Mouse (Mus musculus) right cerebral cortex, postnatal 10 days (tissue): ENCODE results near the gene Hspbp1.

Experiments used
- DNase-seq, 2 experiments: peaks; one replicate each; pipeline ENCODE4 v3.0.0; 2021; ENCODE audit warnings: low spot score in 2 of 2

Gene Hspbp1

GRCm38 (mm10) chr7:4668506-4668905, 16.4 kb downstream of the Hspbp1 start:
- no peak for DNase-seq

DNA sequence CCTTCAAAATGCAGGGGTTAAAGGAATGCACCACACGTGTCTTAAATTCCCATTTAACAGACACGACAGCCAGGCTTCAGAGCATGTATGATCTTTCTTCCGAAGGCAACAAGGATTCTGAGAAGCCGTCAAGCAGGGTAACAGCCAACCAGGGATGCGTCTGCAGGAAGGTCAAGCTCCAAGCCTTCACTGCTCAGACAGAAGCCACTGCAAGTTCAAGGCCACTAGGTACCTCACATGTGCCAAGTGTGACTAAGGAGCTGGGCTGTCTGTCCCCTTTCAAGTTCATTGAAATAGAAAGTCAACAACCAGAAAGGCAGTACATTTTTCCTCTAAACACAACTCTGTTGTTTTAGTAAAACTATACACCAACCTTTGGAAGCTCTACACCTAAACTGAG, 18.0 kb downstream of the Hspbp1 start:
- DNase-seq: no peak

DNA sequence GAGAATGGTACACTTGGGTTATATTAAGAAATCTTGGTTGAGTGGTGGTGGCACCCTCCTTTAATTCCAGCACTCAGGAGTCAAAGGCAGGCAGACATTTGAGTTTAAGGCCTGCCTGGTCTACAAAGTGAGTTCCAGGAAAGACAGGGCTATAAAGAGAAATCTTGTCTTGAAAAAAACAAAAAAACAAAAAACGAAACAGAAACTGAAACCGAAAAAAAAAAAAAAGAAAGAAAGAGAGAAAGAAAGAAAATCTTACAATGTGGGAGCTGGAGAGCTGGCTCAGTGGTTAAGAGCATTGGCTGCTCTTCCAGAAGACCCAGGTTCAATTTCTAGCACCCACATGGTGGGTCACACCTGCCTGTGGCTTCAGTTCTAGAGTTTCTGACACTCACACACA, 21.1 kb downstream of the Hspbp1 start:
- no peak for DNase-seq

DNA sequence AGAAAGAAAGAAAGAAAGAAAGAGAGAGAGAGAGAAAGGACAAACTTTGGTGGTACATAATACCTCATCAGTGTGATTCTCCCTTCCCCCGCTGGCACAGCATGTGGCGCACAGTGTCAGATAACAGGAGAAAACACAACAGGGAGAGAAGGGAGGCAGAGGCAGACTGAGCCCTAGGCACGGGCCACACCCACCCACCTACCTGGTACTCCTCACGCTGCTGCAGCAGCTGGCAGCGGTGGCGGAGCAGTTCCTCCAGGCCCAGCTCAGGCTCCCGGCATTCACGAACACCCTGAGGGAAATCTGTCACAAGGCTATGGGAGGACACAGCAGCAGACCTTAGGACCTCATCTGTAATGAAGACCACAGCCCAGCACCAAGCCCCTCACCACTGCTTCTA, 21.7 kb downstream of the Hspbp1 start:
- no peak for DNase-seq

- no peak for DNase-seq
Observed at GRCm38 (mm10) chr7:4659911-4660443, 24.9 kb downstream of the Hspbp1 start.

DNA sequence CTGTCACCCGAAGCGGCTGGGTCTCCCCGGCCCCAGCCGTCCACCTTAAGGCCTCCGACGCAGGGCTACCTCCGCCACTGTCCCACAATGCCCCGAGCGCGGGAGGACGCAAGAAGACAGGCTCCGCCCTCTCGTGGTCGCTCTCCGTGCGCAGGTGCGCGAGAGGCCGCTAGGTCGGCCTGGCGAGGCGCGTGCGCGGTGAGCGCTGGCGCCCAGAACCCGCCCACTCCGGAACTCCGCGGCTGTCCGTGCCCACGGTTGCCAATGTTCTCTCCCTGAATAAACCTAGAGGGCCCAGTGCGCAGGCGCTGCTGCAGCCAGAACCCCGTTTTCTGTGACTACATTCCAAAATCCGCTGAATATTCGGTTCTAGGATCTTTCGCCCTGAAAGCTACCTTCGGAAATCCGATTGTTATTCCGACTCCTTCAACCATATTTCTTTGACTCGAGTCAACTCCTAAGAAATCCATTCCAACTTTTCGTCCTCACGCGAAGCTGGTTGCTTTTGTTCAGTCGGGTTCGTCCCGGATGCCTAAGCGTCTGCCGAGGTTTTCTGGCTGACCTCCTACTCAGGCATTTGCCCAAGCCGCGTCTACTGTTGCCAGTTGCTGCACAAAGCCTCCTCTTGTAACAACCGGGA, 25.8 kb downstream of the Hspbp1 start, which contains the start of gene Ppp6r1:
TSS of gene Ppp6r1 (minus strand) at position 108 of the 640 bp plus-strand sequence.
- DNase-seq: peak; percentile 98

- DNase-seq: peak; percentile 77 to 79
Observed at GRCm38 (mm10) chr7:4658128-4658907, 26.6 kb downstream of the Hspbp1 start.

- DNase-seq: peak; percentile 33 to 57
Observed at GRCm38 (mm10) chr7:4657521-4658127, 27.2 kb downstream of the Hspbp1 start.

DNA sequence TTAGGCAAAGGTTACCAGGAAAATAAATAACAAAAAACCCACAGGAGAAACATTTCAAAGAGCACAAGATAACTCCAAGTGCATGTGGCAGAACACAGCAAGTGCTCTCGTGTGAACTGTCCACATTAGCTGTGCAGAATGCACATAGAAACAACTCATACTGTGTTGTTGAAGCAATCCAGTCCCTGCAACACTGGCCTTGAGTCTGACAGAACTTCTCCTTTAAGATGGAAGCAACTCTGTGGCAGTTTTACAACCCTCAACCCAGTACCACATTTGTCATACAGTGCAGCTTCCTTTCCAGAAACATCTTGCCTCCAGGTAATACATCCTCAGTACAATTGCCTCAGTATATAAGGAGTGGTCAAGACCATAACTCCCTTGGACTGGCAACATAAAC, 28.1 kb downstream of the Hspbp1 start:
- DNase-seq: no peak

GRCm38 (mm10) chr7:4655916-4656315, 29.0 kb downstream of the Hspbp1 start:
- DNase-seq: no peak

DNA sequence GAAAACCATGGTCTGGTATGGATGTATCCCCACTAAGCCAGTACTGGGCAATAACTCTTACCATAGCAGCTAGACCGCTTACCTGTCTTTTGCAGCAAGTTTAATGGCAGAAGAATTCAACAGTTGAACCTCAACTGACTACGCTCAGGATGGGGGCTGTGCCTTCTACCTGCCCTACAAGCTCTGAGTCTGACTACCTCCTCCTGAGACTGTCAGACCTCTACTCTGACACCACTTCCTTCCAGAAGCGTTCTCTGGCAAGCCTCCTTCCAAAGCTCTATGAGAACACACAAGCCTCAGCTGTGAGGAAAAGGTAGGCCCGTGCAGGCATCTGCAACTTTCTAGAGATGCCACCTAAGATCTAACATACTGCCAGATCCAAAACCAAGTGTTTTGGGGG, 29.5 kb downstream of the Hspbp1 start:
- DNase-seq: no peak

DNA sequence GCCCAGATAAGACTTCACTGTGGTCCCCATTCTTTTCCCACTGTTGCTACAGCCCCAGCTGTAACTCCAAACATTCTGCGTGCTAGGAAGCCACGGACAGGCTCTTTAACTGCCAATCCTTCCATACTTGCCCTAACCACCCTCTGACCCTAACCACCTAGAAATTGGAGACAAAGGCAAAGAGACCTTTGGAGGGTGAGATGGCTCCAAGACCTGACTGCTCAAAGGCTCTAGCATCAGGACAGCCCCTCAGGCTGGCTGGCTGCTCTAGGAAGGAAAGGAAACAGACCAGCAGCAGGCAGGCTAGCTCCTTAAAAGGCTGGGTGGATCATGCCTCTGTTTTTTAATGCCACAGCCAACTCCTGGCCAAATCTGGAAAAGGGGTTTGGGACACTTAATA, 30.6 kb downstream of the Hspbp1 start:
- DNase-seq: no peak

- peak; percentile 52 to 63 for DNase-seq
Observed at GRCm38 (mm10) chr7:4653780-4654179, 31.1 kb downstream of the Hspbp1 start.

- no peak for DNase-seq
Observed at GRCm38 (mm10) chr7:4653351-4653750, 31.5 kb downstream of the Hspbp1 start.

- no peak for DNase-seq
Observed at GRCm38 (mm10) chr7:4652726-4653125, 32.1 kb downstream of the Hspbp1 start.

DNA sequence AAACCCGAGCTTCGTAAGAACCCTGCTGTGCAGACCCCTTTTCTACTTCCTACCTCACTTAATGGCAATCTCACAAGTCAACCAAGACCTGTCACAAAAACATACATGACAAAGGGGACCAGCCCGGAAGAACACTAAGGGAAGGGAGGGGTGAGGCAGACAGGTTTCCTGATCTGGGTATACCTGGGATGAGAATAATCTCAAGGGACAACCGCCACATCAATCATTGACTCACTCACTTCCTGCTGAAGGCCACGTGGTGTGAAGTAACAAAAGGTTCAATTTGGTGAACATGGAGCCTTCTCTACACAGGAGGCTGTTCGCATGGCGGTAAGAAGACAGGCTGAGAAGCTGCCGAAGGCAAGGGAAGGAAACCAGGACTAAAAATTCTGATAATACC, 33.3 kb downstream of the Hspbp1 start:
- DNase-seq: no peak

- DNase-seq: peak in 1 of 2 experiments; percentile 16
Observed at GRCm38 (mm10) chr7:4647992-4648391, 36.9 kb downstream of the Hspbp1 start.

DNA sequence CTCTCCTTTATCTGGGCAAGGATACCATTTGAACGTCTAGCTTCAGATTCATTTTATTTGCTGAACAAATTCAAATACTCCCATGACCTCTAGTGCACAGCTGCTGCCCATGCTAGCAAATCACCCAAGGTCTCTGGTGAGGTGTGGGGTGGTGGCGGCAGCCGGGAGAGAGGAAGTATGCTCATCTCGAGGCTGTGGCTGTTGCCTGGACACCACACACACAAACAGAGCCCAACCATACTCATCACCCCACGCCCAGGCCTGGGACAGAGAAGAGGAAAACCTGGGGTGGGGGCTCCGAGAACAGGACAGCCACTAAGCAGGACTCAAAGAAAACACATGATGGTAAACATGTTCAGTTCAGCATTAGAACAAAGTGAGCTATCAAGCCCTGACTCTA, 37.6 kb downstream of the Hspbp1 start:
- no peak for DNase-seq

DNA sequence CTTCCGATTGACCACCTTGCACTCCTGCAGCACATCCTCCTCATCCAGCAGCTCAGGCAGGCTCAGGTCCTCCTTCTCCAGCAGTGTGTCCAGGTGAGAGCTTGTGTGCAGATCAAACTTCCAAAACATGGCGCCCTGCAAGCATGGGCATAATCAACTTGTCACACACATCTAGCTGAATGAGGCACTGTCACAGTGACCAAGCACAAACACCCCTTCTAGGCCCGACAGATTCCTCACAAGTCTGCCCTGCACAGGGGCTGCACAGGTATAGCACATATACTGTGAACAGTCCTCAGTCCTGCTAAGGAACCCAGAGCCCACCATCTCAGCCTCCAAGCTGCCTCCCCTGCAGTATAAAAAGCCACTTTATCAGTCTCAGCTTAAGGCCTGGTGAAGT, 38.1 kb downstream of the Hspbp1 start:
- DNase-seq: no peak

GRCm38 (mm10) chr7:4643225-4643624, 41.6 kb downstream of the Hspbp1 start:
- no peak for DNase-seq

DNA sequence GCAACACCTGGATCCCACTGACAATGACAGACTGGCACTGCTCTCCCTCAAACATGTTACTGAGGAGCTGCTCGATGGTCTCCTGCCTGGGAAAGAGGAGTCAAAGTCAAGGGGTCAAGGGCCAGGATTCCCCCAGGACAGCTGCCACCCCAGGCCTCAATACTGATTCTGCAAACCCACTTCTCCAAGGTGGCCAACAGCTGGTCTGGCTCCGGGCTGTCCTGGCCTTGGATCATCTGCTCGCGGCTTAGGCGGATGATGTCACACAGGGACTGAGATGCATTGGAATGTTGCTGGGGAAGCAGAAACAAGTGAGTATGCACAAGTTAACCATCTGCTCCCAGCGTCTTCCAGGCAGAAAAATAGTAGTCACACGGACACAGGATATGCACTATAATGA, 42.9 kb downstream of the Hspbp1 start:
- no peak for DNase-seq

DNA sequence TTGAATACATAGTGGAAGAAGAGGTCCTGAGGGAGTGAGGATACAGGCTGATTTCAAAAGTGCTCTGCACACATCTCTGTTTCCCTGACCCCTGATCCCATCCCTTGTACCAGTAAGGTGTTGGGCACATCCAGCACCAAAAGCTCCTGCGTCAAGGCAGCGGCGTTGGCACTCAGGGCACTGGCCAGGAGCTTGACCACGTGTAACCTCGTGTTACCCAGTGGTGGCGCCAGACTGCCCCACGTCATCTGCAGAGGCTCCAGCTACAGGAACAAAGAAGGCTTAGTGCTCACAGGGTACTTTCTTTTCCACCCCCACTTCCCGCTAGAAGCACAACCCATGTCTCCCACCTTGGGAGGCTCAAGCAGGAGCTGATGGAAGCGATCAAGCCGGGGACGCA, 43.7 kb downstream of the Hspbp1 start:
- DNase-seq: no peak

- no peak for DNase-seq
Observed at GRCm38 (mm10) chr7:4636179-4636578, 48.7 kb downstream of the Hspbp1 start.
